Mouse (Mus musculus) telencephalon, adult 2 months (tissue): ENCODE measurements around the gene St6gal1.

Source experiments
- DNase-seq: peaks from one replicate; pipeline ENCODE4 v3.0.0-alpha.2; 2011; ENCODE audit warnings: low read depth, low spot score

St6gal1 gene

GRCm38 (mm10) chr16:23250556-23251444 lies 26.3 kb downstream of the St6gal1 start:
- no peak for DNase-seq

- DNase-seq: no peak
These were observed 26.9 kb downstream of the St6gal1 start for GRCm38 (mm10) chr16:23251445-23251773.

- DNase-seq: no peak
These were observed 29.1 kb downstream of the St6gal1 start for GRCm38 (mm10) chr16:23253620-23254019.

GRCm38 (mm10) chr16:23254062-23254461 lies 29.5 kb downstream of the St6gal1 start:
- no peak for DNase-seq

- DNase-seq: no peak
These were observed 32.1 kb downstream of the St6gal1 start for GRCm38 (mm10) chr16:23256638-23257037.

- DNase-seq: no peak
These were observed 33.9 kb downstream of the St6gal1 start for GRCm38 (mm10) chr16:23258429-23258822.

- no peak for DNase-seq
These were observed 34.4 kb downstream of the St6gal1 start for GRCm38 (mm10) chr16:23258823-23259457.

GRCm38 (mm10) chr16:23259580-23259979 lies 35.0 kb downstream of the St6gal1 start:
- DNase-seq: no peak

GRCm38 (mm10) chr16:23262131-23262768 lies 37.7 kb downstream of the St6gal1 start:
- DNase-seq: no peak

- no peak for DNase-seq
These were observed 38.3 kb downstream of the St6gal1 start for GRCm38 (mm10) chr16:23262846-23263245.

- DNase-seq: no peak
These were observed 40.5 kb downstream of the St6gal1 start for GRCm38 (mm10) chr16:23264999-23265398.

GRCm38 (mm10) chr16:23265481-23265880 lies 40.9 kb downstream of the St6gal1 start:
- DNase-seq: no peak

GRCm38 (mm10) chr16:23266293-23266692 lies 41.8 kb downstream of the St6gal1 start:
- DNase-seq: no peak

GRCm38 (mm10) chr16:23266896-23267295 lies 42.4 kb downstream of the St6gal1 start:
- DNase-seq: no peak

GRCm38 (mm10) chr16:23268231-23268630 lies 43.7 kb downstream of the St6gal1 start:
- DNase-seq: no peak

GRCm38 (mm10) chr16:23269056-23269983 lies 44.8 kb downstream of the St6gal1 start:
- no peak for DNase-seq

GRCm38 (mm10) chr16:23269984-23270912 lies 45.7 kb downstream of the St6gal1 start:
- peak; percentile 41 for DNase-seq

- DNase-seq: no peak
These were observed 46.3 kb downstream of the St6gal1 start for GRCm38 (mm10) chr16:23270913-23271253.

- DNase-seq: peak; percentile 36
These were observed 47.4 kb downstream of the St6gal1 start for GRCm38 (mm10) chr16:23271746-23272520.
